Mouse (Mus musculus) heart, postnatal 0 days (tissue): Measurements from ENCODE around the gene Rnf181.

Experiments
- CTCF ChIP-seq: IDR thresholded peaks from 2 replicates; pipeline ENCODE4 v1.5.1; 2016; ENCODE audit warnings: antibody characterized with exemption, control low read depth, low read depth
- EP300 ChIP-seq: IDR thresholded peaks from 2 replicates; pipeline ENCODE4 v1.6.1; 2016; ENCODE audit warnings: antibody characterized with exemption, low read depth

GRCm38 (mm10) chr6:72378510-72379234 is 11.9 kb upstream of the Rnf181 start:
- TF ChIP-seq EP300, result no peak
- TF ChIP-seq CTCF, result no peak
